Mouse (Mus musculus) E14TG2a.4 (cell line): ENCODE results near the gene Sh3glb1.

Source experiments
- CTCF ChIP-seq: conservative IDR thresholded peaks from 2 replicates; pipeline ENCODE4 v1.5.1; 2014; ENCODE audit warnings: low read length
- NANOG ChIP-seq: IDR thresholded peaks from 2 replicates; pipeline ENCODE4 v1.6.1; 2014; ENCODE audit warnings: borderline replicate concordance, low read length, mixed read lengths
- POU5F1 ChIP-seq: IDR thresholded peaks from 2 replicates; pipeline ENCODE4 v1.6.1; 2014; ENCODE audit warnings: low read length, borderline replicate concordance

DNA sequence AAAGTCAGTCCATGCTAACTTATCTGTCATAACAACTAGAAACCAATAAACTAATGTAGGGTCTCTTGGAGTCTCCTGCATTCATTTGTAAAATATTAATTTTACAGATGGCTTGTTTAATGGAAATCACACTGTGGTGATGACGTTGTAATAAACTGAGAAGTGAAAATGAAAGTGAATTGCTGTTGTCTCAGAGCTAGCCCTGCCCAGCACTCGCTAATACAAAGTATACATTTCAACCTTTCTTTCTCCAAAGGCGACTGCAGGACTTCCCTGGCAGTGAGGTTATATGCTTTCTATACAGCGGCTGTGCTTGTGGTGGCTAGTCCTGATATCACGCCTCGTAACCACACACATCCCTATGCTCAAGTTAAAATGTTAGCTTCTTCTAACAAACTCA lies 16.2 kb downstream of the Sh3glb1 start:
- TF ChIP-seq CTCF: no peak
- TF ChIP-seq NANOG: no peak
- no peak for TF ChIP-seq POU5F1
